Mouse (Mus musculus) embryo, embryonic 11 days (tissue): ENCODE measurements around the gene 2310007B03Rik.

Source experiments
- DNase-seq: peaks from one replicate; pipeline ENCODE4 v3.0.0-alpha.2; 2015

The 2310007B03Rik gene

GRCm38 (mm10) chr1:93159566-93160500 lies 915 bp downstream of the 2310007B03Rik start:
- DNase-seq = no peak

DNA sequence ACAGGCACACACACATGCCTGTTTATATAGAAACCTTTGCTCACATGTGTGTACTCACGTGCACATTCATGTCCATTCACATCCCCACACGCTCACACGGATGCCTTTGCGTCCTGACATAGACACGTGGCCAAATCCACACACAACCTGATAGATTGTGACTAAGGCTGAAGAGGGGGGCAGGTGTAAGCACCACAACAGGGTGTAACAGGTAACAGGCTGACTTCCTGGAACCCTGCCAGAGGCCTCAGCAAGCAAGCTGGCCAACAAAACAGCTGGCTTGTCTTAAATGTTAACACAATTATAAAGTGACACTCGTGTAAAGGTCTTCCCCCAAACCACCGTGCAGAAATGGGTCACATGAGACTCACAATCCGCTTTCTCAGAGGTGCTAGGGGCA lies 1.8 kb downstream of the 2310007B03Rik start:
- no peak for DNase-seq

GRCm38 (mm10) chr1:93157566-93157965 lies 3.2 kb downstream of the 2310007B03Rik start:
- DNase-seq = no peak

DNA sequence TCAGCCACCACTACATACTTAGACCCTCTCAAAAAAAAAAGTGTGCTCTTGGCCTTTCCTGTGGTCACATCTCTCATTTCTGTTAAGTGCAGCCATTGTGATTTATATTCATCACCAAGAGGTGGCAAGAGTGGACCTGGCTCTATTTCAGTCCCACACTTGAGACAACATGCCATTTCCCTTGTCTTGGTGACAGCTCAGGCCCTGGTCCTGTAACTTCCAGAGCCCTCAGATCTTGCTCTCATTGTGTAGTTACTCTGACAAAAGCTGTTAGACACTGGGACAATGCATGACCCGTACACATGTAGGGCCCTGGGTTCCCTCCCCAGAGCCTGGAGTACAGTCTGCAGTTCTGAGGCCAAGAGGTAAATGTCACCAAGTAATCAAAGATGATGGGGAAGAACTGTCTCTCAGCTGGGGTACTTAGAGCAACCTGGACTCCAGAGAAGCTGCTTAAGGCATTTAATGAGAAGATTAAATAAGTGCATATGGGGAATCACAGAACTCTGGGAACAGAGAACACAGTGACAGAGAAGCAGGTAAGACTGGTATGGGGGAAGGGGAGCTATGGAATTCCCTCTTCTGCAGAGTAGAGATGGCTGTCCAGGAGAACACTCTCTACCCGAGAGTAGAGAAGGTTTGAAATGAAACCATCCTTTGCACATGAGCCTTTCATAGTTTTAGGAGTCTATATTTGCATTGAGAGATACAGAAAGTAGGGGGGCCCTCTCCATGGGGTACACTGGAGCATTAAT lies 9.7 kb downstream of the 2310007B03Rik start:
- no peak for DNase-seq

DNA sequence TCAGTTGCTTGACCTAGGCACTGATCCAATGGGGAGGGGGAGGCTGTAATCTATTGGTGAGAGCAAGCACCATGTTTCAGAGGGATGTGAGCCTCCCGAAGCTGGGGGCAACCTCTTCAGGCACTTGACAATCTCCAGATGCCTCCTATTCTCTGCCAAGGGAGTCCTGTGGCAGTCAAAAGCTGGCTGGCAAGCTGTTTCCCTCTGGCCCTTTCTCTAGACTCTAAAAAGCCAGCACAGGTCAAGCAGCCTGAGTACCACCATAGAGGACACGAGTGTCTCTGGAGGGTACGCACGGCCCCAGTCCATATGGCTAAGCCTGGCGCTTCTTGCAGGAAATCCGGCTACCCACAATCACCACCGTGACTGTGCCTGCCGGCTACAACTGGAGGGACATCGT lies 16.6 kb downstream of the 2310007B03Rik start:
- DNase-seq = no peak

GRCm38 (mm10) chr1:93142871-93143270 lies 17.9 kb downstream of the 2310007B03Rik start:
- no peak for DNase-seq

- no peak for DNase-seq
These were observed 21.0 kb downstream of the 2310007B03Rik start for GRCm38 (mm10) chr1:93139713-93140112.

DNA sequence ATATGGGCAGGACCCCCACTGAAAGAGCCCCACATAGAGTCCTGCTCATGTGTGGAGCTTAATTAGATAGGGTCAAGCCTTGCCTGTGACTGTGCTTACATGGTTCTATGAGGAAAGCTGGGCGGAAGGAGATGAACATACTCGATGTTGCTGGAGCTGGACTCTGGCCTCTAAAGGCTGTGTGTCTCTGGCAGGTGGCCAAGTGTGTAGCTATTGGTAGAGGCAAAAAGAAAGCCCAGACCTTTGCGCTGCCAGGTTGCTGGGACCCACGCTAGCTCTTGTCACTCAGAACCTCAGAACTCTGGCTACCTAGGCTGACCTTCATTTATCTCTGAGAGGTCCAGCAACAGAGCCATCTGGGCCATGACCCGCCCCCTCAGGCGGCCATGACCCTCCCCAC lies 22.2 kb downstream of the 2310007B03Rik start:
- no peak for DNase-seq

- no peak for DNase-seq
These were observed 25.7 kb downstream of the 2310007B03Rik start, which contains the start of gene Agxt for GRCm38 (mm10) chr1:93135036-93135526. Gene Agxt, plus strand, starts transcription at chr1:93135240.

DNA sequence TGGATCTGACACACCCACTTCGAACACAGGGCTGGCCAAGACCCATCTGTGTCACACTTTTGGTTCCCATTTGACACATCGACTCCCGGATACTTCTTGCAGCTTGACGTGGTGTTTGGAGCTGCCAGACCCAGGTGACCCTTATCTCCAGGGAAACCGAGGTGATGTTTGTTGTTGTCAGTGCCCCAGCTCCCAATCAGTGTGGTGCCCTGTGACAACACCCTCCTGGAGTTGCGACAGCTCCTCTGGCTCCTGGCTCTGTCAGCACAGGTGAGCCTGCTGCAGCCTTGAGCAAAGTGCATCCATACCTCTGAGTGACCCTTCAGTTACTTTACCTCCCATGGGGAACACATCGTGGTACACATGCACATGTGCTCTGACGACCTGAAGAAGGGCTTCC lies 28.1 kb downstream of the 2310007B03Rik start:
- no peak for DNase-seq

- DNase-seq = no peak
These were observed 30.3 kb downstream of the 2310007B03Rik start for GRCm38 (mm10) chr1:93130242-93130983.

DNA sequence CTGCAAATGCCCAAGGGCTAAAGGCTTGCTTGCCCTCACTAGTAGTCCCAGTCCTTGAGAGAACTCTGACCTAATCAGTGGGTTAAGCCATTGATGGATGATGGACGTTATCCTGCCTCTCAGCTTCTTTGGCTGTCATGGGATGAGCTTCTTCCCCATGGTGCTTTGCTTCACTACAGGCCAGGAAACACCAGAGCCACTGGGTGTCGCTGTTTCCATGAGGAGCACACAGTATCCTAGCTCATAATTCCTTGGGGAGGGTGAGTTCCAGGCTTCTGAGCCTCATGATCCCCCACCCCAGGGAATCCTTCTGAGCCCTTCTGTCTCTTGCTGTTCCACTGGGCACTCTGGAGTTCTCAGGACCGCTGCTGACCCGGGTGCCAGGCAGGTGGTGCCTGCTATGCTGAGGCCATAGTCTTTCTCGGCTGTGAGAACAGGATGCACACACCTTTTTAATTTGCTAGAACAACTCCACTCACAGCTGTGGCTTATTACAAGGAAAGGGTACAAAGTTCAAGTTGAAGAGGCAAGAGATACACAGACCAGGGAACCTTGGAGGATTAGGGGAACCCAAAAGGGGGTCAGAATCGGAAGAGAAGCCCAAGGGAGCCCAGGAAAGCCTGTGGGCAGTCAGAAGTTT lies 31.9 kb downstream of the 2310007B03Rik start:
- DNase-seq = peak; percentile 79

DNA sequence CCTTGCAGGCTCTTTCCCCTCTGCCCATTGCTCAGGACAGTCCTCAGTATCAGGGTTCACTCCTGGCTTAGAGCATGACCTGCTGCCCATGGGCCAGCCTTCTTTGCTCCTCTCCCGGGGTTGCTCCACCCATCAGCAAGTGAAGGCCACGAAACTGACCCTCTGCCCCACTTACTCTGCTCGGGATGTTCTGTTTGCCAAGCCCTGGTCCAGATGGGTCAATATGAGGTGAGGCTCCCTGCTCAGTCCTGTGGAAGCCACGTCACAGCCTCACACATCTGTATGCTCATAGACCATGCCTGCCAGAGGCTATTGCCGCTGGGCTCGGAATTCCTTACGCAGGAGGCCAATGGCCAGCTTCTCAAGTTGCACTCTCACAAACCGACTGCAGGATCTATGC lies 32.5 kb downstream of the 2310007B03Rik start:
- DNase-seq = no peak

GRCm38 (mm10) chr1:93125256-93125655 lies 35.5 kb downstream of the 2310007B03Rik start:
- DNase-seq = no peak

GRCm38 (mm10) chr1:93124066-93124465 lies 36.7 kb downstream of the 2310007B03Rik start:
- DNase-seq = no peak

DNA sequence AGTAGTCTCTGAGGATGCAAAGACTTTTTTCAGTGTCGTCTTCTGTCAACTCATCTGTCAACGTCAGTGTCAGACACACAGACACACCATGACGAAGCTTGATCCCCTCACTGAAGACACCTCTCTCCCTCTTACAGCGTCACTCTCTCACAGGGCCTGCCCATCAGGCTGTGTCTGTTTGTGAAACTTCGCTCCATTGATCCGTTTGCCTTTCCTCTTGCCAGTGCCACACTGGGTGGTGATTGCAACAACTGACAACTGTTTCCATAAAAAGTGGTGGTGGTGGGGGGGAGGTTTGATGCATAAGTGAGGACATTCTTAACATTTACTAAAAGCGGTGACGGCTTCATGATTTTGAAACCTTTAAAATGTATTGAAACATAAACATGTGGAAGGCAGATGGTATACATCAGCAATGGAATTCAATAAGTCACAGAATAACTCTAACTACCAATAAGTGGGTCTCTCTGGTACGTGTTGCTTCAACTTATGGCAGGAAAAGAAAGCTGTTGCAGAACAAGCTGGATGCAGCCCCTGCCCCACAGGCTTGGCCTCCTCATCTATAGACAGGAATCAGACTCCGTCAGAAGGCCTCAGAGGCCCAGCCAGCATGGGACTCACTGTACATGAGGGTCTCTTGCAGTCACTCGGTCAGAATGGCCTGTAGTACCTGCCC lies 37.4 kb downstream of the 2310007B03Rik start:
- no peak for DNase-seq

DNA sequence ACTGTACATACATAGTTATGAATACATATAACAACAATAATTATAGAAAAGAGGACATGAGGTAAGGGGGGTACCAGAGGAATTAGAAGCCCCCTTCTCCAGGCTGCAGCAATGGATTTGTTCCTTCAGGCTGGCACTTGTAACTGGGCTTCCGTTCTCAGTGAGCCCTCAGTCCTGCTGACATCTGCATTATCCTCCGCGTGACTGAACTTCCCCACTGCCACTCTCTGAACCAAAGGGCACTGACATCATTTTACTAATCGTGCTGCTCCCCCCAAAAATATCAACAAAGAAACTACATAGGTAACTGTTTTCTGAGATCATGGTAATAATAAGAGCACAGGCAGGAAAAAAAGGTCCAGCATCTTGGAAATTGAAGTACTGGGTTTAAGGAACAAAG lies 41.9 kb downstream of the 2310007B03Rik start:
- DNase-seq = no peak

GRCm38 (mm10) chr1:93115471-93115870 lies 45.3 kb downstream of the 2310007B03Rik start:
- DNase-seq = peak; percentile 37

DNA sequence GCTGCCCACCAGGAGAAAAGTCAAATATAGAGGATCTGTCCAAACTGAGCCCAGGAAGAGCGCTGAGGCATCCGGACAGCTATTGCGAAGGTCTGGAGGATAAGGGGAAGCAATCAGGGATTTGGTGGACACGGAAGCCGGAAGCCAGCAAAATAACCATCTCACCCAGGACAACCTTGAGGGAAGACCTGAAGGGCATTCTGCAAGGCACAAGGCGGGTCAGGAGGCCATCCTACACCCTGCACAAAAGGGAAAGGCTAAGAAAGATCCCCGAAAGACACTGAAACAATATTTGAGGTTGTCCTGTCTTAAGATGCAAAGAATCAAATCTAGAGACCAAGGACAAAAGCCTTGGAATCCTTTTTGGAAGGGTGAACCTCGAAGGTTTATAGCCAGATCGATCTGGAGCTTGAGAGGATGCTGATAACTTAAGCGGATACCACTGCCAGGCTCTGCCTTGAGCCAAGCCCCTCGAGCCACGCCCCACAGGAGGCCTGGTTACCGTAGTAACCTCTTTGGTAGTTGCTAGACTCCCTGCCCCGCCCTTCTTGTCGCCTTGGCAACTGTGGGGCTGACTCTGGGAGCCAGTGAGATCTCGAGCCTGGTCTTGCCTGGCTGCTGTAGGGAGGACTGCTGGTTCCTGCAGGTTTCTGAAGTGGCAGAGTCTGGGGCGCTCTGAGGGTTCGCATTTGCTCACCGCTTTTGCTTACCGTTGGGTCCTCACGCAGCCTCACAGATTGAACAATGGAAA lies 45.9 kb downstream of the 2310007B03Rik start:
- peak; percentile 97 for DNase-seq

DNA sequence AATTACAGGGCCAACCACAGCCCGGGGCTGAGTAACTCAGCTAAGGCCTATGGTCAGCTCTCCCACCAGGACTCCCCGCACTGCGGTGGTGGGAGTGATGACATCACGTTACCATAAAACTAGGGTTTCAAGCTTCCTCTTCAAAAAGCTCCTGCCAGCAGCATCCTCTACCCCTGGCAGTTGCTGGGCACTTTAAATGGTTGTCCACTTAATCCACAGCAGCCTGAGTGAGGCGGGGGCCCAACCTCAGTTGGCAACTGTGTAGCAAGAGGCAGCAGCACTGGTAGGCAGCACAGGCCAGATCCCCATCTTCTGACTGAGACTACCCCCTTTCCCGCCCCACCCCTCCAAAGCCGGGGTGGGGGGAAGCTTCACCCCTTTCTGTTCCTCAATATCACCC lies 58.0 kb downstream of the 2310007B03Rik start:
- DNase-seq = no peak

DNA sequence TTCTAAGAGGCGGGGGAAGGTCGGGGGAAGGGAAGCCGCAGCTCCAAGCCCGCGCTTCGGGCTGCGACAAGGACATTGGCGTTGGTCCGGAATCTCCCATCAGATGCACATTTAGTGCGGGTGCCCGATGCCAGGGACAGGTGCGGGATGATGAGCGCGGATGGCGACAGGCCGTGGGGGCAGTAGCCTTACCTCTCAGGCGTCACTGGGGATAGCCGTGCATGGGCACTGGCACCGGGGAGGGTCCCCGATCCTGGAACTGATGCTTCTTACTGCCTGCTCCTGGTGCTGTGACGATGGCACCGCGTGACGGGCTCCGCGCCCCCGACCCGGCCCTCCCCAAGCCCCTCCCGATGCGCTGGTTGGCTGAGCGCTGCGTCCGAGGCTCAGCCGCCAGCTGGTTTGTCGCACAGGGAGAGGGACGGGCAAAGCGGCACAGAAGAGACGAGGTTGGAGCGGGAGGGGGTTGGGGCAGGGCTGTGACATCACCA lies 59.1 kb downstream of the 2310007B03Rik start, which contains the start of gene Kif1a:
Gene Kif1a, minus strand, starts transcription at position 381 of the 491 bp plus-strand sequence.
- peak; percentile 84 for DNase-seq
